Mouse (Mus musculus): ENCODE measurements at regions not wholly inside any gene's neighbourhood (a gene's known extent, or its start where the extent isn't known, plus 50 kb on each side); places are given as distances from the start of the nearest gene placed in this dataset.

DNA sequence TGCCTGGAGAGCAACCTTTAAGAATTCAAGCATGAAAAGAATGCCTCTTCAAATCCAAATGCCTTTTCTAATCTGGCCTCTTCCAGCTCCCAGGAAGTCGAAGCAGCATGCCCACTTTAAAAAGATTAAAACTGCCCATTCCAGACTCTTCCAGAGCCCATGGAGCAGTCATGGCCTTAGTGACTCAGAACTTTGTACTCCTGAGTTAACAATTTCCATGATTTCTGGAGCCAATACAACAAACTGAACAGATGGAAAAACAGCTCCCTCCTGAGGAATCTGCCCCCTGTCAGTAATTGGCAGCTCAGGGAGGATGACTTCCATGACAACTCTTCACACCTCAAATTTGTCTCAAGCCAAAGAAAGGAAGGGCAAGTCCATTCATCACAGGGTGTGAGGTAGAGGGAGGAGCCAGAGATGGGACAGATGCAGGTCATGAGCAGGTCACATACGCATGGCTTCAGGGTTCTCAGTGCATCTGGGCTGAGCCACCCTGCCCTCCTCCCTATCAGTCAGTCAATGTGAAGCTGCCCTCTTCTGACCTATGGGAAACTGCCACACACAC lies 75.4 kb upstream of the Tcerg1l start:
- TF ChIP-seq CTCF (IDR thresholded peaks at IDR 0.05; ENCODE audit: insufficient read depth, low read length) (no peak), POLR2A (IDR thresholded peaks at IDR 0.05; ENCODE audit: borderline replicate concordance, extremely low read depth, low read depth, low read length) (no peak)

All from lung, adult 2 months (tissue).